Mouse (Mus musculus): ENCODE results near the gene Traf3.

DNA sequence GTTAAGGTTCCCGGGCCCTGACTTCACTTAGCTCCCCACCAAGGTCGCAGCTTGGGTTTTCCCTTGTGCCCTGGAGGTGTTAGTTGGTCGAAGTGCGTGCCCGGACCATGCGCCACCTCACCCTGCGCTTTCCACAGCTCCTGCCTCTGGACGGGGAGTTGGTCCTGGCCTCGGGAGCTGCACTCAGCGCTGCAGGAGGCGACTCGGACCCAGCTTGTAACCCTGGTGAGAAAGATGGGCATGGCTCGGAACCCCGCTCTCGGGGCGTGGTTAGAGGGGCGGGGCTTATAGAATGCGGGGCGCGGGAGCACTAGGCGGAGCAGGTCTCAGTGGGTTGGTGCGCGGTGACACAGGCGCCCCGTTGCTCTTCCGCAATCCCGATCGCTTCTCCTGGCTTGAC lies 107.8 kb downstream of the Traf3 start:
- TF ChIP-seq POLR2A (IDR thresholded peaks at IDR 0.05; ENCODE audit: borderline replicate concordance, extremely low read depth, low read depth, low read length): no peak
- no peak for TF ChIP-seq CTCF (IDR thresholded peaks at IDR 0.05; ENCODE audit: insufficient read depth, low read length)

Measured in lung, adult 2 months (tissue).